Mouse (Mus musculus): ENCODE results near the gene Gtpbp4. TPM values are rescaled to one million over a fixed set of nuclear protein-coding genes. Genes with fewer than 3 reads are reported as not detected.
"Not testable (repeated sequence)": the region's sequence is repeated elsewhere in the genome, so short reads cannot be mapped to it uniquely, and the experiment has no call there.

Gtpbp4 gene
- polyA plus RNA-seq, 1 experiment from 2014 or later: 77.8 TPM

- not testable (repeated sequence) for H3K36me3 ChIP-seq; H3K27me3 ChIP-seq (replicated peaks); H3K27ac ChIP-seq; H3K4me2 ChIP-seq (replicated peaks); H3K4me3 ChIP-seq (replicated peaks); H3K9ac ChIP-seq; H3K9me3 ChIP-seq; ATAC-seq; H3K4me1 ChIP-seq (replicated peaks)
- 60% methylated on average over 3 of the region's 3 CpGs for WGBS
Measured at GRCm38 (mm10) chr13:8961128-8961888, 34.6 kb downstream of the Gtpbp4 start.

- not testable (repeated sequence) for H3K9ac ChIP-seq; H3K27me3 ChIP-seq (replicated peaks); H3K27ac ChIP-seq; H3K9me3 ChIP-seq; H3K4me1 ChIP-seq (replicated peaks); H3K36me3 ChIP-seq; H3K4me2 ChIP-seq (replicated peaks); ATAC-seq; H3K4me3 ChIP-seq (replicated peaks)
- WGBS: 90% methylated on average over 6 of the region's 6 CpGs
Measured at GRCm38 (mm10) chr13:8959554-8959953, 36.3 kb downstream of the Gtpbp4 start.

- H3K4me1 ChIP-seq (replicated peaks); ATAC-seq; H3K36me3 ChIP-seq; H3K4me2 ChIP-seq (replicated peaks); H3K9me3 ChIP-seq; H3K27me3 ChIP-seq (replicated peaks); H3K4me3 ChIP-seq (replicated peaks); H3K9ac ChIP-seq; H3K27ac ChIP-seq: not testable (repeated sequence)
- 50% methylated on average over 1 of the region's 5 CpGs for WGBS
Measured at GRCm38 (mm10) chr13:8959058-8959457, 36.8 kb downstream of the Gtpbp4 start.

- not testable (repeated sequence) for H3K4me2 ChIP-seq (replicated peaks); ATAC-seq; H3K27ac ChIP-seq; H3K4me3 ChIP-seq (replicated peaks); H3K36me3 ChIP-seq; H3K9me3 ChIP-seq; H3K4me1 ChIP-seq (replicated peaks); H3K27me3 ChIP-seq (replicated peaks); H3K9ac ChIP-seq
- no CpG with 5 or more reads among the region's 5 CpGs for WGBS
Measured at GRCm38 (mm10) chr13:8956873-8957272, 39.0 kb downstream of the Gtpbp4 start.

GRCm38 (mm10) chr13:8955127-8955526, 40.8 kb downstream of the Gtpbp4 start:
- 72% methylated on average over 2 of the region's 2 CpGs for WGBS

GRCm38 (mm10) chr13:8952563-8952962, 43.3 kb downstream of the Gtpbp4 start, which contains the start of gene Idi2:
TSS of gene Idi2 (plus strand) at chr13:8952863.
- not testable (repeated sequence) for H3K9me3 ChIP-seq; H3K27me3 ChIP-seq (replicated peaks); H3K9ac ChIP-seq; ATAC-seq; H3K4me1 ChIP-seq (replicated peaks); H3K27ac ChIP-seq; H3K4me3 ChIP-seq (replicated peaks); H3K4me2 ChIP-seq (replicated peaks); H3K36me3 ChIP-seq

More at GRCm38 (mm10) chr13:8955127-8955526, 40.8 kb downstream of the Gtpbp4 start:
- ATAC-seq; H3K4me1 ChIP-seq (replicated peaks); H3K4me2 ChIP-seq (replicated peaks); H3K27me3 ChIP-seq (replicated peaks); H3K27ac ChIP-seq; H3K36me3 ChIP-seq; H3K4me3 ChIP-seq (replicated peaks); H3K9me3 ChIP-seq; H3K9ac ChIP-seq: not testable (repeated sequence)

DNA sequence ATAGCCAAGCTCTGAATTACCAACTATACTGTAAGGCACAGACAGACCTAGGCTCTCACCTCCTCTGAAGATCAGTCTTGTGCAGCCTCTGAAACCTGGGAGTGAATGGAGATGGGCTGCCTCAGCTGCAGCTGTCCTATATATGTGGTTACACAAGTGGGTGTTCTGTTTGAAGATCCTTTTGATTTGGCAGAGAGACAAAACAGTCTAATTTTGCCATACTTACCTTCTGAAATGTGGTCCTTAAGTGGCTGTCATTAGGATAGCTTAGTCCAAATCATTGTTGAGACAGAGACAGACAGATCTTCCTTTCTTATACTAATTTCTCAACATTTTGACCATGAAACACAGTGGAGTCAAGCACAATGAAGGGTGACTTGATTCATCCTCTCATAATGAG, 47.8 kb downstream of the Gtpbp4 start, which contains the start of gene Gm9745:
Gm9745 (minus strand) TSS at position 101 of the 400 bp plus-strand sequence.
- ATAC-seq: not testable (repeated sequence)

GRCm38 (mm10) chr13:8943828-8944227, 52.1 kb downstream of the Gtpbp4 start:
- not testable (repeated sequence) for H3K27me3 ChIP-seq (replicated peaks); H3K9ac ChIP-seq; ATAC-seq; H3K4me1 ChIP-seq (replicated peaks); H3K36me3 ChIP-seq; H3K27ac ChIP-seq; H3K9me3 ChIP-seq; H3K4me2 ChIP-seq (replicated peaks); H3K4me3 ChIP-seq (replicated peaks)
- no CpG with 5 or more reads among the region's 5 CpGs for WGBS

More for the DNA sequence above, 47.8 kb downstream of the Gtpbp4 start, which contains the start of gene Gm9745:
- H3K9ac ChIP-seq; H3K4me2 ChIP-seq (replicated peaks); H3K27me3 ChIP-seq (replicated peaks); H3K36me3 ChIP-seq; H3K4me3 ChIP-seq (replicated peaks); H3K9me3 ChIP-seq; H3K4me1 ChIP-seq (replicated peaks); H3K27ac ChIP-seq: not testable (repeated sequence)

GRCm38 (mm10) chr13:8941701-8942100, 54.2 kb downstream of the Gtpbp4 start:
- ATAC-seq; H3K27ac ChIP-seq; H3K4me2 ChIP-seq (replicated peaks); H3K27me3 ChIP-seq (replicated peaks); H3K4me3 ChIP-seq (replicated peaks); H3K4me1 ChIP-seq (replicated peaks); H3K36me3 ChIP-seq; H3K9ac ChIP-seq; H3K9me3 ChIP-seq: not testable (repeated sequence)
- WGBS: 20% methylated on average over 1 of the region's 5 CpGs

GRCm38 (mm10) chr13:8941110-8941509, 54.8 kb downstream of the Gtpbp4 start:
- H3K27me3 ChIP-seq (replicated peaks); H3K4me1 ChIP-seq (replicated peaks); H3K27ac ChIP-seq; H3K4me2 ChIP-seq (replicated peaks); H3K4me3 ChIP-seq (replicated peaks); H3K9ac ChIP-seq; H3K36me3 ChIP-seq; H3K9me3 ChIP-seq; ATAC-seq: not testable (repeated sequence)
- 83% methylated on average over 4 of the region's 4 CpGs for WGBS

DNA sequence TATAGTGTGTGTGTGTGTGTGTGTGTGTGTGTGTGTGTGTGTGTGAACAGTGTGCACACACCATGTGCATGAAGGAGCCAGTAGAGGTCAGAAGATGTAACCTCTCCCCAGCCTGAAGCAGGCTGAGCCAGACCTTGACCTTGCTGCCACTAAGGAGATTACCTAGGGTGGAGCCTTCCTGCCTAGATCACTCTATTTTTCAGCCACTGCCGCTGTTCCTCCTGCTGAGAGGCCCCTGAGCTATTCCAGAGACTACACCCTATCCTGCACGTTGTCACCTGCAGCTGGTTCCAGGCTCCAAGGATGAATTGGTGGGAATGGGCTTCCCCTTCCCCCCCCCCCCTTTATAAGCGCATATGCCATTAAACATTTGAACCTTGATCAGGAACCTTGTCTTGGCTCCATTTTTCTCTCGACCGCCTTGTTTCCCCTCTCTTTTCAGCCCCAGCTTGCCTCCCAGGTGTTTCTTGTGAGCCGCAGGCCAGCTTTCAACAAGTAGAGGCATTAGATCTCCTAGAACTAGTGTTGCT, 58.2 kb downstream of the Gtpbp4 start:
- not testable (repeated sequence) for ATAC-seq; H3K4me1 ChIP-seq (replicated peaks); H3K4me2 ChIP-seq (replicated peaks); H3K9me3 ChIP-seq; H3K9ac ChIP-seq; H3K36me3 ChIP-seq; H3K4me3 ChIP-seq (replicated peaks); H3K27me3 ChIP-seq (replicated peaks); H3K27ac ChIP-seq
- WGBS: 74% methylated on average over 6 of the region's 6 CpGs

GRCm38 (mm10) chr13:8933499-8933898, 62.4 kb downstream of the Gtpbp4 start:
- no peak overlapping the region for H3K4me3 ChIP-seq (replicated peaks)
- no peaks in the 10 kb centered on the region for H3K36me3 ChIP-seq
- no peak overlapping the region for H3K9ac ChIP-seq
- ATAC-seq: no peak
- no peaks in the 10 kb centered on the region for H3K27me3 ChIP-seq (replicated peaks)
- H3K27ac ChIP-seq: no peak overlapping the region
- H3K9me3 ChIP-seq: no peaks in the 10 kb centered on the region
- no peak overlapping the region for H3K4me2 ChIP-seq (replicated peaks)
- no peaks in the 10 kb centered on the region for H3K4me1 ChIP-seq (replicated peaks)
- 59% methylated on average over 2 of the region's 2 CpGs for WGBS

Data from intestine, embryonic 15.5 days (tissue).